Mouse (Mus musculus) lung, embryonic 16.5 days (tissue): Measurements from ENCODE around the gene Ccdc78. TPM values are rescaled to one million over a fixed set of nuclear protein-coding genes. Genes with fewer than 3 reads are reported as not detected.
A peak's percentile ranks its signal among the peaks of the same experiment; 100 is the strongest.
"Not testable (repeated sequence)": the region's sequence is repeated elsewhere in the genome, so short reads cannot be mapped to it uniquely, and the experiment has no call there.

ENCODE experiments used
- ATAC-seq: fragments of 200-750 bp; cut with Nextera tagmentation; 2 replicates; pipeline ENCODE4 v1.8.0; 2017; ENCODE audit warnings: low read depth, mild to moderate bottlenecking, moderate library complexity
- H3K27ac ChIP-seq: fragments of 300-500 bp; sonication (generic); 2 replicates; pipeline ENCODE4 v1.5.1; 2014; ENCODE audit warnings: mild to moderate bottlenecking, control low read depth, low read length
- H3K27me3 ChIP-seq: fragments of 300-500 bp; sonication (generic); 2 replicates; pipeline ENCODE4 v1.6.1; 2014; ENCODE audit warnings: low read depth, low read length, mixed read lengths; ENCODE audit not compliant: control insufficient read depth, insufficient read depth
- H3K36me3 ChIP-seq: fragments of 300-500 bp; sonication (generic); 2 replicates; pipeline ENCODE4 v1.6.1; 2014; ENCODE audit warnings: low read length; ENCODE audit not compliant: control insufficient read depth, insufficient read depth
- H3K4me1 ChIP-seq: fragments of 300-500 bp; sonication (generic); replicated peaks from 2 replicates; pipeline ENCODE4 v1.6.1; 2014; ENCODE audit warnings: low read length, mixed read lengths; ENCODE audit not compliant: control insufficient read depth, insufficient read depth
- H3K4me2 ChIP-seq: fragments of 300-500 bp; sonication (generic); 2 replicates; pipeline ENCODE4 v1.6.1; 2014; ENCODE audit warnings: low read depth, low read length, control low read depth
- H3K4me3 ChIP-seq: fragments of 300-500 bp; sonication (generic); 2 replicates; pipeline ENCODE4 v1.5.1; 2014; ENCODE audit warnings: mild to moderate bottlenecking, low read length, control low read depth
- H3K9ac ChIP-seq: fragments of 300-500 bp; sonication (generic); 2 replicates; pipeline ENCODE4 v1.6.1; 2014; ENCODE audit warnings: low read length, control low read depth
- H3K9me3 ChIP-seq: fragments of 300-500 bp; sonication (generic); 2 replicates; pipeline ENCODE4 v1.6.1; 2016; ENCODE audit warnings: low read length; ENCODE audit not compliant: control insufficient read depth
- WGBS: fragments of 180-500 bp; shearing (Covaris S2); extraction: QIAGEN DNeasy Blood & Tissue Kit; methylation state at CpG from one replicate; pipeline ENCODE4 v1.1.7; 2014; 5-methylcytosine and 5-hydroxymethylcytosine counted together
- polyA plus RNA-seq: library from polyadenylated mRNA; unstranded; fragments of >200 nt; fragmentation: Nextera tagmentation; extraction: Ambion mirVana; gene quantifications from 2 replicates; pipeline ENCODE4 v1.2.1, GENCODE M21; 2015

Ccdc78 gene
- polyA plus RNA-seq, 1 experiment from 2014 or later, result 2.1 TPM

DNA sequence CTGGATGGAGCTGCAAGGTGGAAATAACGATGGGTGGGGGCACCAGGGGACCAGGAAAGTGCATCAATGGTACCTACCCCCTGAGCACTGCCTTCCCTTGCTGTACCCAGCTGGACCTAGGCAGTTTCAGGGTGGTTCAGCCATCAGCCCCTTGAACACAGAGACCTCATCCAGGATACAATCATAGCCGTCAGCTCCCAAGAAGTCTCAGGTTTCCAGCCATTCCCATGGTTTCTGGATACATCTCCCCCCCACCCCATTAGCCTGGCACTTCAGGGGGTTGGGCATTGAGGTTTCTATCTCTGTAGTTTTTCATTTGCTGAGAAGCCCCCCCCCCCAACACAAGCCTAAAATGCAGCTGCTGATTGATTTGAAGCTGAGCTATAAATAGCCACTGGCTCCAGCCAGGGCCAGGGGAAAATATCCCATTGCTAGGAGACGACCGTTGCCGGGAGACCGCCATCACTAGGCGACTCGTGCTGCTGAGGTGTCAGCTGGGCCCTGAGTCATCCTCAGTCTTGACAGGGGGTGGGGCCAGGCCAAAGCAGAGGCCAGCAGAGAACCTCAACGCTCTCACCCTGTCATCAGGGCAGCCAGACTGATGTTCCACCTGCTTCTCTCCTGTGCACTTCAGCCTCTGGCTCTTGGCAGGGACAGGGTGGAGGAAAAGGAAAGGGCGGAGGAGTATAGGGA, 16.6 kb downstream of the Ccdc78 start:
- Histone ChIP-seq H3K4me1 (no peaks in the 10 kb centered on the region), H3K4me3 (no peak overlapping the region), H3K9ac (no peak overlapping the region), H3K27ac (no peak overlapping the region), H3K36me3 (no peaks in the 10 kb centered on the region), H3K27me3 (peaks cover 1% of the 10 kb centered on the region; the same call in 1 of the 2 replicates), H3K9me3 (no peaks in the 10 kb centered on the region), H3K4me2 (no peak overlapping the region)
- 0 out of 2 replicates have a peak, but pooled peaks have one; percentile 40 for ATAC-seq
- WGBS, result 7% methylated on average over 10 of the region's 10 CpGs

DNA sequence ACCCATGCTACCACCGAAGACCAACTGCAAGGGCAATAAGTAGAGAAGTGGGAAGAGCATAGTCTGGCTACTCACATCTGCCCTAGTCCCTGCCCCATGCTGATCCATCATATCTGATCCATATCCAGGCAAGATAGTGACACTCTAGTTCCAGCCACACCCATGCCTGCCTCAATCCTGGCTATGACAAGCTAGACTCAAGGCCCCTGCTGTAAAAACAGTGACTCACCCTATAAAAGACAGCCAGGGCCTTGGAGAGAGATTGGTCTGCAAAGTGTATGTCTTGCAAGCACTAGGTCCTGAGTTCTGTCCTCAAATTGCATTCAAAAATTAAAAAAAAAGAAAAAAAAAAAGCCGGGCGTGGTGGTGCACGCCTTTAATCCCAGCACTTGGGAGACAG, 20.1 kb downstream of the Ccdc78 start:
- Histone ChIP-seq H3K9me3 (no peaks in the 10 kb centered on the region), H3K4me2 (no peak overlapping the region), H3K4me3 (no peak overlapping the region), H3K9ac (no peak overlapping the region), H3K4me1 (peaks cover 3% of the 10 kb centered on the region; the same call in 1 of the 2 replicates), H3K36me3 (no peaks in the 10 kb centered on the region), H3K27ac (no peak overlapping the region), H3K27me3 (peaks cover 33% of the 10 kb centered on the region)
- ATAC-seq, result no peak
- WGBS, result 67% methylated on average over 4 of the region's 4 CpGs

DNA sequence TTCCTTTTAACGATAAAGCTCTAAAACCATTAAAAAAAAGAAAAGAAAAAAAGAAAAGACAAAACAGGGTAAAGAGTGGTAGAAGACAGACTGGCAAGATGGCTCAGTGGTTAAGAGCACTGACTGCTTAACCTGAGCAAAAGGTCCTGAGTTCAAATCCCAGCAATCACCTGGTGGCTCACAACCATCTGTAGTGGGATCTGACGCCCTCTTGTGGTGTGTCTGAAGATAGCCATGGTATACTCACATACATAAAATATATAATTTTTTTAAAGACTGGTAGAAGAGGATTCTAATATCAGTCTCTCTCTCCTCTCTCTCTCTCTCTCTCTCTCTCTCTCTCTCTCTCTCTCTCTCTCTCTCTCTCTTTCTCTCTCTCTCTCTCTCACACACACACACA, 21.1 kb downstream of the Ccdc78 start:
- not testable (repeated sequence) for ATAC-seq, H3K27ac ChIP-seq, H3K4me1 ChIP-seq, H3K4me2 ChIP-seq, H3K9ac ChIP-seq, H3K36me3 ChIP-seq, H3K9me3 ChIP-seq, H3K4me3 ChIP-seq
- WGBS, result 46% methylated on average over 2 of the region's 2 CpGs
- H3K27me3 ChIP-seq, result peaks cover 33% of the 10 kb centered on the region

DNA sequence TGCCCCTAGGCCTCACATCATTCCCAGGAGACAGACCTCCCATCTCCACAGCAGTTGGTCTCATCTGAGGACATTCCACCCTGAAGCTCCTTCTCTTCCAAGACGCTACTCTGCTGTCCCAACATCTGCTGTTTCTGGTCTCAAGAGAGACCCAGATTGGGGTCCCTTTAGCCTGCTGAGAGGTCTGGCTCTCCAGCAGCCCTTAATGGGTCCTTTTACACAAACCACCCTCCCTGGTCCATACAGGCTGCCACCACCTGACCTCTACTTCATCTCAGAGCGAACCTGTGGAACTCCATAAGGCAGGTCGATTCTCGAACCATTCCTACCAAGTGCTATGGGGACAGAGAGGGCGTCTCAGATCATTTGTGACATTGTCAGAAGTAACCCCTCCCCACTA, 21.6 kb downstream of the Ccdc78 start:
- H3K4me2 ChIP-seq, result no peak overlapping the region
- ATAC-seq, result no peak

DNA sequence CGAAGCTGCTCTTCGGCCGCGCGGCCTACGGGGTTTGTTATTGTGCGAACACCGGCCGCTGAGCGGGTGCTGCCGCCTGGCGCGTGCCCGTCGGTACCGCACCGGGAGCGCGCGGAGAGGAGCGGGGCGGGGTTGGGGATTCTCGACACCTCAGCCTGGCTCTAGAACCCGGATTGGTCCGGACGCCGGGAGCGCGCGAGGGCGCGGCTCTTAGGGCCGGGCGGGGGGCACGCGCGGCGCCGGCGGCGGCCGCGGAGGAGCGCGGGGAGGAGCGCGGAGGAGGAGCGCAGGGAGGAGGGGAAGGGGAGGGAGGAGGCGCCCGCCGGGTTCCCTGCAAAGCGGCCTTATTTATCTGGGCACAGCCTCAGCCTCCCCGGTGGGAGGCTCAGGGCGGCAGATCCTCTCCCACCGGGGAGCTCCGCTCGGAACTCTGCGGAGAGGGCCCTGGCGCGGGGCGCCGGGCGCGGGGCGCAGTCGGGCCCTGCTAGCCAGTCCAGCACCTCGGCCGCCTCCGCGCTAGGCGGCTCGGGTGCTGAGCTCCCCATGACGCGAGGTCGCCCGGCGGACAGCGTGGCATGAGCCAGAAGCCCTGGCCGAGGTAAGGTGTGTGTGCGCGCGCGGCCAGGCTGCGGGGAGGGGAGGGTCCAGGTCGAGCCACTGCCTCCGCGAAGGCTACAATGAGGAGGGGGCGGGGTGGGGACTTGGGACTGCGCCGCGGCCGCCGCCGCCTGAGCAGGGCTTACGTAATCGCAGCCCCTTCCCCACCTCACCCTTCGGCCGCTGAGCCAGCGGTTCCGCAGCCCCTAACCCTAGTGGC, 22.6 kb downstream of the Ccdc78 start, which contains the start of gene Fbxl16:
TSS of gene Fbxl16 (plus strand) at position 297 of the 817 bp plus-strand sequence.
- Histone ChIP-seq H3K4me3 (peak within 1 kb of the TSS; percentile 68), H3K27me3 (peaks cover 33% of the 10 kb centered on the region), H3K9ac (peak within 1 kb of the TSS; percentile 62), H3K36me3 (no peaks in the 10 kb centered on the region), H3K4me2 (peak within 1 kb of the TSS; percentile 96), H3K9me3 (no peaks in the 10 kb centered on the region), H3K4me1 (peaks cover 3% of the 10 kb centered on the region; the same call in 1 of the 2 replicates), H3K27ac (no peak within 1 kb of the TSS)
- ATAC-seq, result peak; percentile 81
- under 1% methylated on average over 75 of the region's 100 CpGs for WGBS

More for the DNA sequence above, 21.6 kb downstream of the Ccdc78 start:
- 32% methylated on average over 5 of the region's 5 CpGs for WGBS
- no peak overlapping the region for H3K9ac ChIP-seq
- H3K27me3 ChIP-seq, result peaks cover 33% of the 10 kb centered on the region
- H3K36me3 ChIP-seq, result no peaks in the 10 kb centered on the region
- H3K27ac ChIP-seq, result no peak overlapping the region
- H3K4me1 ChIP-seq, result peaks cover 3% of the 10 kb centered on the region; the same call in 1 of the 2 replicates
- H3K4me3 ChIP-seq, result no peak overlapping the region
- no peaks in the 10 kb centered on the region for H3K9me3 ChIP-seq

DNA sequence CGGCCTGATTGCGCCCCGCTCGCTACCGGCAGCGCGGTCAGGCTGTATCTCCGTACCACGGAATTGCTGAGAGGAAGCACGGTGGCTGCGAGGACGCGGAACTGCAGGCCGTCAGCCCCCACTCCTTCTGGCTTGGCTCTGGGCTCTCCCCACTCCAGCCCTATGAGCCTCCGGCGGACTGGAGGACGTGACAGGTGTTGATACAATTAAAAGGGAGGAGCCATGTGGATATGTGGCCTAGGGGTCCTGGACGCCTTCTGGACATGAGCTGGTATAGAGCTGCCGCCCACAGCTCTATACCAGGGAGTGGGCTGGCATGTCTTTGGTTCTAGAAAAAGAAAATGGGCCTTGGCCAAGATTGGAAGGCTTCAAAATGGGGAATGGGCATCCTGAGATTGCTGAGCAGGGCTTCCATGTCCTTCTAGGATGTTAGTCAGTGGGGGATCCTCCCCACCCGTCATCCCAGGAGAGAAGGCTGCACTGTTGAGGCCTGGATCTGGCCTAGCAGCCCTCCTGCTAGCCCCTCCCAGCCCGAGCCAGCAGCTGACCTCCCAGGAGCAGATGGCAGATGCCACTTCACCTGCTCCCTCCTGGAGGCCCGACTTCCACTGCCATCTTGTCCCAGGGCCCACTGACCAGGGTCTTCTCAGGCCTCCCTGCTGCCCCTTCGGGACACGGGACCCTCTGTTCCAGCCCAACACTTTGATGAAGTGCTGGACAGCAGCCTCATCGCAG, 23.4 kb downstream of the Ccdc78 start:
- H3K27ac ChIP-seq, result no peak overlapping the region
- H3K4me3 ChIP-seq, result peak overlapping the region; percentile 68
- H3K9ac ChIP-seq, result peak overlapping the region; percentile 62
- WGBS, result 5% methylated on average over 22 of the region's 25 CpGs
- peaks cover 3% of the 10 kb centered on the region; the same call in 1 of the 2 replicates for H3K4me1 ChIP-seq
- H3K36me3 ChIP-seq, result no peaks in the 10 kb centered on the region
- H3K9me3 ChIP-seq, result no peaks in the 10 kb centered on the region
- peak; percentile 5; the same call in 1 of the 2 replicates for ATAC-seq
- peaks cover 33% of the 10 kb centered on the region for H3K27me3 ChIP-seq
- H3K4me2 ChIP-seq, result peak overlapping the region; percentile 96

DNA sequence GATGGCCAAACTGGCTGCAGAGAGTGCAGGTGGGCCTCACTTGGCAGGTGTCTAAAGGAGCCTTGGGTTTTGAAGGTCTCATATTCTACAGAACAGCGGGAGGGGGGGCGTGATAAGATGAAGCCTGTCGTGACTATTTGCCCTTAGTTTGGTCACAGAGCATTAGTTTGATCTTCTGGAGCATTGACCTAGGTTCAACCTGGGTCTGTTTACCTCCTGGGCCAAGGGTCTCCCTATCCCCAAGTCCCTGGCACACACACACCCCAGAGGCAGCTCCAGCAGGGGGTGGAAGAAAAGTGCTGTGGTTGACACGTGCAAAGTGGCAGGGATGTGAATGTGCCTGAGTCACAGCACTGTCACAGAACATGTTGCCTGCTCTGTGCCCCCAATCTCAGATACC, 24.5 kb downstream of the Ccdc78 start:
- peaks cover 3% of the 10 kb centered on the region; the same call in 1 of the 2 replicates for H3K4me1 ChIP-seq
- peaks cover 33% of the 10 kb centered on the region for H3K27me3 ChIP-seq
- no peaks in the 10 kb centered on the region for H3K9me3 ChIP-seq
- H3K36me3 ChIP-seq, result no peaks in the 10 kb centered on the region
- 63% methylated on average over 4 of the region's 4 CpGs for WGBS
- H3K4me3 ChIP-seq, result no peak overlapping the region
- H3K4me2 ChIP-seq, result no peak overlapping the region
- no peak overlapping the region for H3K9ac ChIP-seq
- H3K27ac ChIP-seq, result no peak overlapping the region
- ATAC-seq, result no peak

DNA sequence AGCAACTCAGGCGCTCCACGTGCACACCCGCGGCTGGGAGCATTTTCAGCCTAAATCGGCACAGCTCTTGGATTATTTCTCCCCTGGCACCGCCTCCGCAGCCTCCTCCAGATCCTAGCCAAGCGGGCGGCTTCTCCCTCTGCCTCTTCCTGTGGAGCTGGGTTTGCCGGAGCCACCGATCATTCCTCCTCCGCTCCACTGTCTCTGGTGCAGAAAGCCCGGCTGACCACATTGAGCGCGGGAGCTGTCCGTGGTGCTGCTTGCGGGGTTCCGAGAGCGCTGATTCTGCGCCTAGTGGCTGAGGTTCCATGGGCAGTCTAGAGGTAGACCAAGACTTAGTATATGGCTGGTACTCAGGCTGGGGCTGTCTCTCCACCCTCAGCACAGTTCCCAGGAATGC, 27.1 kb downstream of the Ccdc78 start:
- Histone ChIP-seq H3K9me3 (no peaks in the 10 kb centered on the region), H3K4me2 (no peak overlapping the region), H3K36me3 (no peaks in the 10 kb centered on the region), H3K27ac (no peak overlapping the region), H3K4me1 (peaks cover 3% of the 10 kb centered on the region; the same call in 1 of the 2 replicates), H3K4me3 (no peak overlapping the region), H3K27me3 (peaks cover 35% of the 10 kb centered on the region), H3K9ac (no peak overlapping the region)
- WGBS, result 2% methylated on average over 20 of the region's 20 CpGs
- peak; percentile 53 for ATAC-seq

DNA sequence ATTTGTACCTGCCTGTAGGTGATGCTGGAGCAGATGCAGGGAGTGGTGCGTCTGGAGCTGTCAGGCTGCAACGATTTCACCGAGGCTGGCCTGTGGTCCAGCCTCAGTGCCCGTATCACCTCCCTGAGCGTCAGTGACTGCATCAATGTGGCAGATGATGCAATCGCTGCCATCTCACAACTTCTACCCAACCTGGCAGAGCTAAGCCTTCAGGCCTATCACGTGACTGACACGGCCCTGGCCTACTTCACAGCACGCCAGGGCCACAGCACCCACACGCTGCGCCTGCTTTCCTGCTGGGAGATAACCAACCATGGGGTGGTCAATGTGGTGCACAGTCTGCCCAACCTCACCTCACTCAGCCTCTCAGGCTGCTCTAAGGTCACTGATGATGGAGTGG, 31.3 kb downstream of the Ccdc78 start:
- Histone ChIP-seq H3K4me1 (no peaks in the 10 kb centered on the region), H3K36me3 (no peaks in the 10 kb centered on the region), H3K27me3 (peaks cover 30% of the 10 kb centered on the region), H3K4me2 (no peak overlapping the region), H3K27ac (no peak overlapping the region), H3K4me3 (no peak overlapping the region), H3K9me3 (no peaks in the 10 kb centered on the region), H3K9ac (no peak overlapping the region)
- ATAC-seq, result no peak
- WGBS, result 73% methylated on average over 11 of the region's 11 CpGs
